Mouse (Mus musculus) bone marrow, adult 2 months (tissue): ENCODE data around the gene Ehbp1l1.

ENCODE experiments used
- CTCF ChIP-seq: fragments of 200-500 bp; IDR thresholded peaks from 2 replicates; pipeline ENCODE4 v1.5.1; 2011; ENCODE audit warnings: low read length, control low read depth; ENCODE audit not compliant: control insufficient read depth, insufficient read depth
- POLR2A ChIP-seq: fragments of 200-500 bp; IDR thresholded peaks from 2 replicates; pipeline ENCODE4 v1.6.1; 2011; ENCODE audit warnings: low read depth, mild to moderate bottlenecking, control low read depth, low read length, borderline replicate concordance; ENCODE audit not compliant: control insufficient read depth

GRCm38 (mm10) chr19:5689088-5689428, 37.1 kb downstream of the Ehbp1l1 start:
- TF ChIP-seq POLR2A = no peak
- TF ChIP-seq CTCF = no peak
